Mouse (Mus musculus): ENCODE measurements at regions not wholly inside any gene's neighbourhood (a gene's known extent, or its start where the extent isn't known, plus 50 kb on each side); places are given as distances from the start of the nearest gene placed in this dataset.
"Not testable (repeated sequence)": the region's sequence is repeated elsewhere in the genome, so short reads cannot be mapped to it uniquely, and the experiment has no call there.

DNA sequence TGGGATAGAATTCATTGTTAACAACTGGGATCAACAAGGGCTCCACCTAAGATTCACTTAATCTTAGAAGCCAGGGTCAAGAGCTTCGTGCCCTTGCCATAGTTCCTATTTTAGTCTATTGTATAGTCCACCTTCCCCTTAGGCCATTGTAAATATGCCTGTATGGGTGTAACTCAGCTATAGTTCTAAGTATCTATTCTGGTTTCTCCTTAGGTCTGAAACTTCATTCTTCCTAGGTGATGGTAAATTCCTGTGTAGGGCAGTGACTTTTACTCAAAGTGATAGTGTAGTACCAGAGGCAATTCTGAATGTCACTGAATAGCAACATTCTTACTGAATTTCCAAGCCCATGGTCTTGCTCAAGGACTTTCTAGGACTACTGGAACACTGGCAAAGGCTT is 989.4 kb downstream of the Ankrd7 start:
- H3K27ac ChIP-seq; DNase-seq (ENCODE audit: extremely low spot score in 1 of 2, low spot score in 2 of 2); H3K4me3 ChIP-seq; intact Hi-C loops (cut with DNase I): not testable (repeated sequence)

DNA sequence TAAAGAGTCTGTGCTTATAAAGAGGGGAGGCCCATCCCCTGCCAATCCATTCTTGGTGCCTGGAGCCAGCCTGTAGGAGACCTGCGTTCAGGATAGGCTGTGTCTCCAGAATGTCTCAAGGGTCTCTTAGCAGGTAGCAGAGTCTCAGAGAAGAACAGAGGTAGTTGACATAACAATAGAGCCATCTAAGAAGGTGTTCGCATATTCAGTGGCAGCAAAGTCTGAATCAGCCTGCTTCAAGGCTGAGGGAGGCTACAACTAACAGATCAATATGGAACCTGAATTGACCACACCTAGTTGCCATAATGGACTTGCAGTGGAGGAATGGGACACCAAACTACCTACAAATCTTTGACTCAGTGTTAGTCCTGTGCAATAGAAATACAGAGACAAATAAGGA is 998.0 kb downstream of the Ankrd7 start:
- intact Hi-C loops (cut with DNase I): no loop called here
- no peak for TF ChIP-seq CTCF (IDR thresholded peaks at IDR 0.05)

DNA sequence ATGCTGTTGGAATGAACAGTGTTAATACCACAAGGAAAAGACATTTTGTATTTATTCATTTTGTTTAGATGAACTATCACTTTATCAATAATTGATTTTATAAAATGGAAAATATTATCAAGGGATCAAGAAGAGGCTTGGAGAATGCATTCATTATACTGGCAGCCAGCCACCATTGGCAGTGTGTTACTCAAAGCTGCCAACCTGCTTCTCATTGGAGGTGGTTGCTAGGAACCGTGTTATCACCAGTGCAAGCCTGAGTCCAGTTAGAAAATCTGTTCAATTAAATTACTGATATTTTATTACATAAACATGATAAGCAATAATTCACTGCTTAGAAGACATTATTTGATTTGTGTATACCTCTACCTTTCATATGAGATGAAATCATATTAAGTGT is 1003.6 kb downstream of the Ankrd7 start:
- Histone ChIP-seq H3K4me3 (no peak overlapping the region), H3K27ac (no peak overlapping the region)
- no peak for DNase-seq (ENCODE audit: extremely low spot score in 1 of 2, low spot score in 2 of 2)
- intact Hi-C loops (cut with DNase I): no loop called here
- no peak for TF ChIP-seq CTCF (IDR thresholded peaks at IDR 0.05)

More for the DNA sequence above, 998.0 kb downstream of the Ankrd7 start:
- DNase-seq (ENCODE audit: extremely low spot score in 1 of 2, low spot score in 2 of 2): no peak
- Histone ChIP-seq H3K4me3 (no peak overlapping the region), H3K27ac (no peak overlapping the region)

DNA sequence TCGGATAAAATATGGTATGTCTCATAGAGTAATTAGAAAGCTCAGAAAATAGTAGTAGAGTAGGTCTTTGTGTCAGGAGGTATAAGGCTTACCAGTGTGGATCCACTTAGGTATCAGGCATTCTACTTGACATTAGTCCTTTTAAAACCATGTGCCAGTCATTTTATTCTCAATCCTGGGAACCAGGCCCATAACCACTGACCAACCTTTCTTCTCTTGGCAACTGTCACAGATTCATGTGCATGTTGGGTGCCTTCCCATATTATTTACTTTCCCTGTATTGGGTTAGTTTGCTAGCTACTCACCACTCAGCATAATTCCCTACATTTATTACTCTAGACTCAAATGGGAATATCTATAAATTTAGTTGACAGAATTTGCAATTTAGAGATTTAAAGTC is 1045.1 kb downstream of the Ankrd7 start:
- intact Hi-C loops (cut with DNase I): no loop called here
- no peak overlapping the region for H3K27ac ChIP-seq
- no peak for DNase-seq (ENCODE audit: extremely low spot score in 1 of 2, low spot score in 2 of 2)
- no peak overlapping the region for H3K4me3 ChIP-seq
- no peak for TF ChIP-seq CTCF (IDR thresholded peaks at IDR 0.05)

DNA sequence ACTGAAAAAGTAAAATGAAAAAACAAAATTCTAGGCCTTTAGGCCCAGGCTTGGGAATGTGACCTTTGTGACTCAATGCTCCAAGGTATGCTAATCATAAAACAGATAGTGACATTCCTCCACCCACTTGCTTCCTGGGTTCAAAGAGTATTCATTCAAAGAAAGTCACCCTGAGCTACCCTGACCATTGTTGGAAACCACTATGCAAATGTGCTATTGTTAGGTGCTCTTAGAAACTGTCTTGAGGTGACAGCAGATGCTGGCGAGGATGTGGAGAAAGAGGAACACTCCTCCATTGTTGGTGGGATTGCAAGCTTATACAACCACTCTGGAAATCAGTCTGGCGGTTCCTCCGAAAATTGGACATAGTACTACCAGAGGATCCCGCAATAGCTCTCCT is 1075.7 kb downstream of the Ankrd7 start:
- H3K4me3 ChIP-seq; H3K27ac ChIP-seq; intact Hi-C loops (cut with DNase I); DNase-seq (ENCODE audit: extremely low spot score in 1 of 2, low spot score in 2 of 2): not testable (repeated sequence)

DNA sequence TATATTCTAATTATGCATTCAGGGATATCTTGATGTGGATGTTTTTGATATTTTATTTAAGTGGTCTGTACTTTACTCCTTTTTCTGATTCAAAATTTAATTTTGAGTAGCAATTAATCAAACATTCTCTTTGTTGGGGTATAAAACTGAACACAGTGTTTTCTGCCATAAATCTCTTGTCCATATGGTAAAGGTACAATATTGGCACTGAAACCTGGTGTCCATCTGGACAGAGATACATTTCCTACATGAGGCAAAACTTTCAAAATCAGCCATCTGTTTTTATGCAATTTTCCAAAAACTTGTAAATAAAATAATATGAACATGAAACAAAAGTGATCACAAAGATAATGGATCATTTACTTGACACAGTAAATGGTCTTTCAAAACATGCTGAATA is 1078.2 kb downstream of the Ankrd7 start:
- Histone ChIP-seq H3K4me3 (no peak overlapping the region), H3K27ac (no peak overlapping the region)
- intact Hi-C loops (cut with DNase I): no loop called here
- no peak for TF ChIP-seq CTCF (IDR thresholded peaks at IDR 0.05)
- DNase-seq (ENCODE audit: extremely low spot score in 1 of 2, low spot score in 2 of 2): no peak

DNA sequence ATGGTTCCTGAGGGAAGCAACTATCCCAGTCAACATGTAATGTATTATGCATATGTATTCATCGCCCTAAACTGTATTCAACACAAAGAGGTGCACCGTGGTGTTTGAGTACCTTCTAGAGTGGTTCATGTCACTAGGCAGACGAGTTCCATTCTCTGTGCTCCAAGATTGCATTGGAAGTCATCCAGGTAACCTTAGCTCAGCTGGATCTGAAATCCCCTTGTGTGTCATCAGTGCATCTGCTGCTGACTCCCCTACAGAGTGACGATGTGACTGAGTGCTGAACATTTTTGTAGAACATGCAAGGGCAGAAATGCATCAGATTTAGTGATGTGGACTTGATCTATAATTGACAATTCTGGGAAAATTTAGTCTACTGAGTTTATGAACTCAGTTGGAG is 1079.6 kb downstream of the Ankrd7 start:
- TF ChIP-seq CTCF (IDR thresholded peaks at IDR 0.05): no peak
- Histone ChIP-seq H3K4me3 (no peak overlapping the region), H3K27ac (no peak overlapping the region)
- no peak for DNase-seq (ENCODE audit: extremely low spot score in 1 of 2, low spot score in 2 of 2)
- intact Hi-C loops (cut with DNase I): no loop called here

DNA sequence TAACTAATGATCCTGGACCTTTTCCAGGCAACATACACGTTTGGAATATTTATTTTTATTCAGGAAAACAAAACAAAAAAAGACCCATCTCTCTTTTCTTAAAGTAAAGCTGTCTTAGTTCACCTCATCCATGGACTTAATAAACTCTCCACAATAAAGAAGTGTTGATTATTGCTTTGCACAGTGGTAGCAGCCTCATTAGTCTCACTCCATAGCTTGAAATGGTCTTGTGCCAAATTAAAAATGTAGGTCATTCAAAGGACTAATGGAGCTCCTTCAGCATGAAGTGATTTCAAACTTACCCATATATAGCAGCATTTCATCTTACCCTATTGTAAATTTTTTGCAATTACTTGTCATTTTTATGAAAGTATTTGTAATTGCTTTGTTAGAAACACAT is 1109.8 kb downstream of the Ankrd7 start:
- no peak for DNase-seq (ENCODE audit: extremely low spot score in 1 of 2, low spot score in 2 of 2)
- no peak overlapping the region for H3K27ac ChIP-seq
- TF ChIP-seq CTCF (IDR thresholded peaks at IDR 0.05): no peak
- intact Hi-C loops (cut with DNase I): no loop called here
- H3K4me3 ChIP-seq: no peak overlapping the region

DNA sequence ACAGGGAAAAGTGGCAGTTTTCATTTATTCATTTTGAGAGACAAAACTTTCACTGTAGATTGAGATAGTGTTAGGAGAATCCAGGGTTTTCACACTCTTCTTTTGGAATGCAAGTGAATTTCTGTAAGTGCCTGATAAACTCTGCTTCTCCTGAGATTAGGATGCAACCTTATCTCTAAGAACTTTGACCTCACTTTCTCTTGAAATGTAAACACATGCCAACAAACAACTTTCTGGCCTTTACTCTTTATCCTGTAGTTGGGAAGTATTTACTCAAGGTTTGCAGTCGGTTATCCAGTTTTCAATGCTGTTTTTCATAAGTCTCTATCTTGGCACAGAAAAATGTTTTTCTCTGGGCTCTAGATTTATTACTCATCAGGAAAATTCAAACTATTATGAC is 1125.7 kb downstream of the Ankrd7 start:
- DNase-seq (ENCODE audit: extremely low spot score in 1 of 2, low spot score in 2 of 2): no peak
- Histone ChIP-seq H3K4me3 (no peak overlapping the region), H3K27ac (no peak overlapping the region)
- no peak for TF ChIP-seq CTCF (IDR thresholded peaks at IDR 0.05)
- intact Hi-C loops (cut with DNase I): no loop called here

DNA sequence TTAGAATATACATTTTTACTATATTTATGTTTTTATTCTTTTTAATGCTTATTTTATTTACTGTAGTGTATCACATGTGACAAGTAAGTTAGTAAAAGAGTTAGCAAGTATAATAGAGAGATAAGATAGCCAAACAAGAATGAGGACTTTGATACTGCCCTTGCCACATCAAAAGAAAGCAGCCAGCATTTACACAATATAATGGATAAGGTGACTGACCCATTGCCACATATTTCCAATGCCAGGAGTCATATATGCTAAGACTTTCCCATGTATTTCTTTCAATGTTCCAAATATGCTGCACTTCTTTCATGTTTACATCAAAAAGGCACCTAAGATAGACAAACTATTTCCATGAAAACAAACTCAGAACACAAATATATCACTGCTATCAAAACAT is 1162.3 kb downstream of the Ankrd7 start:
- no peak for DNase-seq (ENCODE audit: extremely low spot score in 1 of 2, low spot score in 2 of 2)
- intact Hi-C loops (cut with DNase I): no loop called here
- TF ChIP-seq CTCF (IDR thresholded peaks at IDR 0.05): no peak
- H3K27ac ChIP-seq: no peak overlapping the region
- H3K4me3 ChIP-seq: no peak overlapping the region

DNA sequence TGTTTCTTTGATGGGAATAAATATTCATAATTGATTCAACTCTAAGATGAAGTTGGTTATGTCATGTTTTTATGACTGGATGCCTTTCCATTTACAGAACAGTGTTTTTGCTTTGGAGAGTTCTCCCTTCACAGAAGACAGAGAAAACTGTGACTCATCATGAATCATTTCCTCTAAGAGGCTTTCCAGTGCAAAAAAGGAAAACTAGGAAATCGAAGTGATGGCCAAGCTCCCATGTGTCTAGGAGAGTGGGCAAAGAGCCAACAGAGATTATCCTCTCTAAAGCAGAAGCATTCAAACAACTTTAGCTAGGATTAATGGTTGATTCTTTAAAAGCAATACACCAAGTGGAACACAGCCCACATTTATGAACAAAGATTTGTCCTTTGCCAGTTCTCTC is 1171.7 kb downstream of the Ankrd7 start:
- no peak for TF ChIP-seq CTCF (IDR thresholded peaks at IDR 0.05)
- intact Hi-C loops (cut with DNase I): no loop called here
- Histone ChIP-seq H3K27ac (no peak overlapping the region), H3K4me3 (no peak overlapping the region)
- peak; percentile 17 to 25 for DNase-seq (ENCODE audit: extremely low spot score in 1 of 2, low spot score in 2 of 2)

DNA sequence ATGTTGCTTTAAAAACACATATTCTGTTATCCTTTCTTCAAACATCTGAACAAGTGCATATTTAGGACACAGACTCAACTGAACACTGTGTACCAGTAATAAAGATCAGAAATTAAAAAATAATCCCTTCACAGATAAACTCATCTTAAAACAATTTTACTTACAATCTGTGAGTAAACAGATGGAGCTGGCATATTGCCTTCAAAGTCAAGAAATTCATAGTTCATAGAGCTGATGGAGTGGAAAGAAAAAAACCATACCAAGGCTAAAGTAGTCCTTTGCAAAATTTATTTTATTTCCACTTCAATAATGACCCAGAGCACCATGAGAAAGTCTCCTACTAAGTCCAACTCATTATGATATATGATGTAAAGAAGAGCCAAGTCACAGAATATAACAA is 1136.6 kb upstream of the Kcnd2 start:
- no peak overlapping the region for H3K4me3 ChIP-seq
- intact Hi-C loops (cut with DNase I): no loop called here
- no peak for TF ChIP-seq CTCF (IDR thresholded peaks at IDR 0.05)
- H3K27ac ChIP-seq: no peak overlapping the region
- no peak for DNase-seq (ENCODE audit: extremely low spot score in 1 of 2, low spot score in 2 of 2)

DNA sequence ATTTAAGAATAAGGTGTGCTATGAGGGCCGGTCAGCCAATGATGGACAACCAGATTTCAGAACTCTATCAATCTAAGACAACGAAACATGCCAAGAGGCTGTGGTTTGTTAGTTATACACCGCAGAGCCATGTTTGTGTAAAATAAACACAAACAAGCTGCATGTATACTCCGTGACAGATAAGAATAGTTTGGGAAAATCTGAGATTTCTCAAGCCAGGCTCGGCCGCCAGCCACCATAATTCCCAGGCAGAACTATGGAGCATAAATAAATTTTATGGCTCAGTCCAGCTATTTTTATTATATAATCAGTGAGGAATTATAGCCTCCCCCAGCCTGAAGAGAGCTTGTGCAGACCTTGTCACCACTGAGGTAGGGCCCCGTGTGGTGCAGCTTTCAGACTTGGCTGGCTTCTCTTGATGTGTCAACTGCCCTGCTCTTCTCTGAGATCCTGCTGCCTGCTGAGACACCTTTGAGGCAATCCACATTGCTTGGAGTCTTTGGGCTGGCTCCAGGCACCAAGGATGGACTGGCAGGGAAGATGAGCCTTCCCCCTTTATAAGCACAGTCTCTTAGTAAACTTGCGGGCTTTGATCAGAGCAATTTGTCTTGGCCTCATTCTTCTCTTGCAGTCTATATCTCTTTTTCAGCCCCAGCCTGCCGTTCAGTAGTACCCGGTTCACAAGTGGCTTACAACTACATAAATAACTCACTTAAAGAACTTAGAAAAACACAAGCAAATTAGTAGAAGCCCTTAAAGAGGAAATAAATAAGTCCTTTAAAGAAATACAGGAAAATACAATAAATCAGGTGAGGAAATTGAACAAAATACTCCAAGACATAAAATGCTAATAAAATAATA is 1123.0 kb upstream of the Kcnd2 start:
- H3K27ac ChIP-seq: no peak overlapping the region
- DNase-seq (ENCODE audit: extremely low spot score in 1 of 2, low spot score in 2 of 2): no peak
- TF ChIP-seq CTCF (IDR thresholded peaks at IDR 0.05): no peak
- intact Hi-C loops (cut with DNase I): no loop called here
- H3K4me3 ChIP-seq: no peak overlapping the region

DNA sequence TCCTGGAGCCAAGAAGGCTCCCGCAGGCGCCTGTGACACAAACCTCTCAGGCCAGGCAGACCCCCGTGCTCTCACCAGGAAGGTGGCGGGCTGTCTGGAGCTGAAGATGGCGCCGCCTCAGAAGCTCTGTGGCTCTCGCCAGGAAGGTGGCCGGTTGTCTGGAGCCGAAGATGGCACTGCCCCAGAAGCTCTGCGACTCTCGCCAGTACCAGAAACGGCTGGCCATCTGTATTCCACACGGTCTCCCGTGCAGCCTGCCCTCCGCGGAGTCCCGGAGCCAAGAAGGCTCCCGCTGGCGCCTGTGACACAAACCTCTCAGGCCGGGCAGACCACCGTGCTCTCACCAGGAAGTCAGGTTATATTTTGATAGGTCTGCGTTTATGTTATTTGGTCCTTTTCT is 1081.3 kb upstream of the Kcnd2 start:
- H3K4me3 ChIP-seq; intact Hi-C loops (cut with DNase I); H3K27ac ChIP-seq; DNase-seq (ENCODE audit: extremely low spot score in 1 of 2, low spot score in 2 of 2): not testable (repeated sequence)

Data from left cerebral cortex, adult 2 months (tissue).